Mouse (Mus musculus): ENCODE measurements around the gene Rcor1.
"Not testable (repeated sequence)": the region's sequence is repeated elsewhere in the genome, so short reads cannot be mapped to it uniquely, and the experiment has no call there.

The Rcor1 gene

GRCm38 (mm10) chr12:111067816-111068215, 28.7 kb downstream of the Rcor1 start:
- no peak for DNase-seq (ENCODE audit: low read depth)

GRCm38 (mm10) chr12:111069299-111069698, 30.1 kb downstream of the Rcor1 start:
- DNase-seq (ENCODE audit: low read depth): not testable (repeated sequence)

- DNase-seq (ENCODE audit: low read depth): no peak
Observed at GRCm38 (mm10) chr12:111071009-111071408, 31.9 kb downstream of the Rcor1 start.

- no peak for DNase-seq (ENCODE audit: low read depth)
Observed at GRCm38 (mm10) chr12:111071477-111072152, 32.5 kb downstream of the Rcor1 start.

- DNase-seq (ENCODE audit: low read depth): no peak
Observed at GRCm38 (mm10) chr12:111076385-111076965, 37.3 kb downstream of the Rcor1 start.

- DNase-seq (ENCODE audit: low read depth): no peak
Observed at GRCm38 (mm10) chr12:111085579-111085978, 46.4 kb downstream of the Rcor1 start.

GRCm38 (mm10) chr12:111087066-111087465, 47.9 kb downstream of the Rcor1 start:
- no peak for DNase-seq (ENCODE audit: low read depth)

- DNase-seq (ENCODE audit: low read depth): peak; percentile 89
Observed at GRCm38 (mm10) chr12:111088186-111088585, 49.0 kb downstream of the Rcor1 start.

- no peak for DNase-seq (ENCODE audit: low read depth)
Observed at GRCm38 (mm10) chr12:111088731-111089141, 49.6 kb downstream of the Rcor1 start.

GRCm38 (mm10) chr12:111089145-111089544, 50.0 kb downstream of the Rcor1 start:
- DNase-seq (ENCODE audit: low read depth): no peak

GRCm38 (mm10) chr12:111090801-111091200, 51.6 kb downstream of the Rcor1 start:
- no peak for DNase-seq (ENCODE audit: low read depth)

- DNase-seq (ENCODE audit: low read depth): no peak
Observed at GRCm38 (mm10) chr12:111091981-111092380, 52.8 kb downstream of the Rcor1 start.

- no peak for DNase-seq (ENCODE audit: low read depth)
Observed at GRCm38 (mm10) chr12:111094073-111094472, 54.9 kb downstream of the Rcor1 start.

GRCm38 (mm10) chr12:111095086-111095485, 55.9 kb downstream of the Rcor1 start:
- no peak for DNase-seq (ENCODE audit: low read depth)

- DNase-seq (ENCODE audit: low read depth): no peak
Observed at GRCm38 (mm10) chr12:111096249-111096648, 57.1 kb downstream of the Rcor1 start.

- DNase-seq (ENCODE audit: low read depth): no peak
Observed at GRCm38 (mm10) chr12:111097036-111097435, 57.9 kb downstream of the Rcor1 start.

GRCm38 (mm10) chr12:111111176-111111575, 72.0 kb downstream of the Rcor1 start:
- DNase-seq (ENCODE audit: low read depth): no peak

- DNase-seq (ENCODE audit: low read depth): no peak
Observed at GRCm38 (mm10) chr12:111114593-111114992, 75.4 kb downstream of the Rcor1 start.

GRCm38 (mm10) chr12:111119506-111120085, 80.4 kb downstream of the Rcor1 start:
- no peak for DNase-seq (ENCODE audit: low read depth)

GRCm38 (mm10) chr12:111120976-111121645, 82.0 kb downstream of the Rcor1 start:
- DNase-seq (ENCODE audit: low read depth): no peak

- peak; percentile 50 for DNase-seq (ENCODE audit: low read depth)
Observed at GRCm38 (mm10) chr12:111122332-111122852, 83.2 kb downstream of the Rcor1 start.

- DNase-seq (ENCODE audit: low read depth): no peak
Observed at GRCm38 (mm10) chr12:111124601-111125260, 85.6 kb downstream of the Rcor1 start.

All from NIH3T3 (cell line).